Mouse (Mus musculus): Measurements from ENCODE around the gene Tmc4. TPM values are rescaled to one million over a fixed set of nuclear protein-coding genes. Genes with fewer than 3 reads are reported as not detected.
"Not testable (repeated sequence)": the region's sequence is repeated elsewhere in the genome, so short reads cannot be mapped to it uniquely, and the experiment has no call there.

Tmc4 gene
- polyA plus RNA-seq, 1 experiment: 229 TPM

DNA sequence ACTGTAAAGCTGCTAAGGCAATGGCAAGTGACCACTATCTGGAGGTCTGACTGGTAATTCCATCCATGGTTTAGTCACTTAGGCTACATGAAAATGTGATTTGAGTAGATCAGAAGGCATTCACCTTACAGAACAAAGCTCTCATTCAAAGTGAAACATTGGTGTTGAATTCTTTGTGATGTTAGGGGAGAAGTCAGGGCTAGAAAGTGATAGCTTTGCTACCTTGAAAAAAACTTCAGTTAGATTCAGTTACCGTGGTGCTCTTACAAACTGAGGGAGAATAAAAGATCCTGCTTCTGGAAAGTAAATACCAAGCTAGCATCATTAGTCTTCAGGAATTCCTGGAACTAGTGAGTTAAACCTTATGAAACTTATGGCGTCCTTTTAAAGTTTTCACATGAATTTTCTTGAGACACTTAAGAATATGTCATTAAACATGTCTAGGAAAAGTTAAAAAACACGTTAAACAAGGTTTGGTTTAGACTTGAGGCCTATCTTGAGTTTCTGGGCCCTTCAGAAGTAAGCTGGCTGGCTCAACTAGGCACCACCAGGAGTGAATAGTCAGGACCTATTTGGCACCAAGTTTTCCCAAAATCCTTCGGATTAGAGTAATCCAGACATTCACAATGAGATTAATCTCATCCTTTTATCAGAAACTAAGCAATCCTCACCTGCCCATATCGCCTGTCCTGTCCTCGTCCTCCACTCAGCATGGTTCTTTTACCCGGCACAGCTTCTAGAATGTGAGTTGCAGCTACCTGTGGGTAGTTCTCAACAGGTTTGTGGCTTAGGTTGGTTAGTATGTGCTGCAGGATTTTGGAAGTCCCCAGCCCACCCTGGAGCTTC is 30.4 kb upstream of the Tmc4 start:
- 59% methylated on average over 7 of the region's 7 CpGs for WGBS
- Histone ChIP-seq H3K36me3 (ENCODE audit: control insufficient read depth, insufficient read depth, low read length) (peaks cover 26% of the 10 kb centered on the region), H3K27me3 (ENCODE audit: control insufficient read depth, insufficient read depth, low read length) (no peaks in the 10 kb centered on the region), H3K4me1 (ENCODE audit: control insufficient read depth, insufficient read depth, insufficient read length, low read length) (peaks cover 7% of the 10 kb centered on the region; the same call in 1 of the 2 replicates), H3K27ac (ENCODE audit: insufficient read depth, low read depth, low read length) (no peak overlapping the region), H3K4me3 (ENCODE audit: low read depth, low read length) (no peak overlapping the region)
- TF ChIP-seq CTCF (IDR thresholded peaks at IDR 0.05; ENCODE audit: extremely low read depth, insufficient read length, insufficient replicate concordance, low read depth, low read length) (no peak), POLR2A (IDR thresholded peaks at IDR 0.05; ENCODE audit: low read depth, low read length) (no peak)

DNA sequence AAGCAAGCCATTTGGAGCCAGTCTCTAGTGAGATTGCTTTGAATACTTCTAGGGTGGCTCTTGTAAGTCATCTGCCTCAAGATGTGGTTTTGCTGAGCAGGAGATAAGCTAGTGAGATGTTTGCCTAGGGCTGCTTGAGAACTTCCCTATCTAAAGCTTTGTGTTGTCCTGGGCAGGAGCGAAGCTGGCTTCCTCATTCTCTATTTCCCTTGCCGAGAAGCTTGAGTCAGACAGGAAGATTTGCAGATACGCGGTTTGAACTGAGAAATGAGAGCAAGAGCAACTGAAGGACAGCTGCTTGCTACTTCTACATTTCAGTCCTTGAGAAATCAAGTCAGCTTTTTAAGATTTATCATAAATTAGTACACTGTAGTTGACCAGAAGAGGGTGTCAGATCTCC is 29.7 kb upstream of the Tmc4 start:
- WGBS: 37% methylated on average over 4 of the region's 4 CpGs
- TF ChIP-seq POLR2A (IDR thresholded peaks at IDR 0.05; ENCODE audit: low read depth, low read length): no peak
- TF ChIP-seq CTCF (IDR thresholded peaks at IDR 0.05; ENCODE audit: extremely low read depth, insufficient read length, insufficient replicate concordance, low read depth, low read length): no peak
- peaks cover 26% of the 10 kb centered on the region for H3K36me3 ChIP-seq (ENCODE audit: control insufficient read depth, insufficient read depth, low read length)
- no peaks in the 10 kb centered on the region for H3K27me3 ChIP-seq (ENCODE audit: control insufficient read depth, insufficient read depth, low read length)
- 0 out of 2 replicates have a peak overlapping the region, but pooled peaks have one; percentile 0 for H3K27ac ChIP-seq (ENCODE audit: insufficient read depth, low read depth, low read length)
- H3K4me1 ChIP-seq (ENCODE audit: control insufficient read depth, insufficient read depth, insufficient read length, low read length): peaks cover 7% of the 10 kb centered on the region; the same call in 1 of the 2 replicates
- H3K4me3 ChIP-seq (ENCODE audit: low read depth, low read length): no peak overlapping the region

DNA sequence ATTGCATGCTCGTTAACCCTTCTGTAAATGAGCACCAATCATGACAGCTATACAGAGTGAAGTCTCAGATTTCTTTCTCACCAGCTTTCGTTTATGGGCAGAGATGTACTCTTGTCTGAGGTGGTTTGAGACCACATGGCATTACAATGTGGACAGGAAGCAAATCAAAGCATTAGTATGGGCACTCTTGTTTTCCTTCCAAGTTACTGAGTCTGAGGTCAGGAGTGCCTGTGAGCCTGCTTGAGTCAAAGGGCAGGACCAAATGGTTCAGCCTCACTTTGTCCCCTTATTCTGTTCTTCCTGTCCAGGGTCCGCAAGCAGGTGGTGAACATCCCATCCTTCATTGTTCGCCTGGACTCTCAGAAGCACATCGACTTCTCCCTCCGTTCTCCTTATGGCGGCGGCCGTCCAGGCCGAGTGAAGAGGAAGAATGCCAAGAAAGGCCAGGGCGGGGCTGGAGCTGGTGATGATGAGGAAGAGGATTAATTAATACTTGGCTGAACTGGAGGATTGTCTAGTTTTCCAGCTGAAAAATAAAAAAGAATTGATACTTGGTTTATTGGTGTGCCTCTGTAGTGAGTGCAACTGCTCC is 29.1 kb upstream of the Tmc4 start:
- Histone ChIP-seq H3K36me3 (ENCODE audit: control insufficient read depth, insufficient read depth, low read length) (peaks cover 26% of the 10 kb centered on the region), H3K27me3 (ENCODE audit: control insufficient read depth, insufficient read depth, low read length) (no peaks in the 10 kb centered on the region), H3K4me3 (ENCODE audit: low read depth, low read length) (peak overlapping the region; percentile 17; the same call in 1 of the 2 replicates), H3K4me1 (ENCODE audit: control insufficient read depth, insufficient read depth, insufficient read length, low read length) (peaks cover 7% of the 10 kb centered on the region; the same call in 1 of the 2 replicates), H3K27ac (ENCODE audit: insufficient read depth, low read depth, low read length) (0 out of 2 replicates have a peak overlapping the region, but pooled peaks have one; percentile 0)
- WGBS: 18% methylated on average over 11 of the region's 11 CpGs
- TF ChIP-seq CTCF (IDR thresholded peaks at IDR 0.05; ENCODE audit: extremely low read depth, insufficient read length, insufficient replicate concordance, low read depth, low read length) (no peak), POLR2A (IDR thresholded peaks at IDR 0.05; ENCODE audit: low read depth, low read length) (no peak)

DNA sequence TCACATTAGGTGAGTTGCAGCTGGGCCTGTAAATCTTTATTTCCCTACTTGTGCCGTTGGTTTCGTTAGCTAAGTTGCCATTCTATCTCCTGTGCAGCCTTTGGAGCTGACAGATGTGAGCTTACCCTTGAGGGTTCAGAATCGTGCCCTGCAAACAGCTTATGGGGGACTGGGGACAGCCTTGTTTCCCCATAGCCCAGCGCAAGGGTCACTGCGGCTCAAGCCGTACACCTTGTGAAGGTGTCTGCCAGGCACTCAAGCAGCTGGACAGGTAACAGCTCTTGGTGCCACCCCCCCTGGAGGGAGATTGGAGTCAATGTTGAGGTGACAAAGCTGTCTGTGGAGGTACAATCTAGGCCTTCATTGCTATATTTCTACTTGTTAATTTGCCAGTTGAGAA is 28.6 kb upstream of the Tmc4 start:
- Histone ChIP-seq H3K36me3 (ENCODE audit: control insufficient read depth, insufficient read depth, low read length) (peaks cover 26% of the 10 kb centered on the region), H3K4me3 (ENCODE audit: low read depth, low read length) (peak overlapping the region; percentile 43), H3K4me1 (ENCODE audit: control insufficient read depth, insufficient read depth, insufficient read length, low read length) (peaks cover 7% of the 10 kb centered on the region; the same call in 1 of the 2 replicates), H3K27ac (ENCODE audit: insufficient read depth, low read depth, low read length) (no peak overlapping the region), H3K27me3 (ENCODE audit: control insufficient read depth, insufficient read depth, low read length) (no peaks in the 10 kb centered on the region)
- 10% methylated on average over 6 of the region's 6 CpGs for WGBS
- TF ChIP-seq CTCF (IDR thresholded peaks at IDR 0.05; ENCODE audit: extremely low read depth, insufficient read length, insufficient replicate concordance, low read depth, low read length): no peak
- no peak for TF ChIP-seq POLR2A (IDR thresholded peaks at IDR 0.05; ENCODE audit: low read depth, low read length)

DNA sequence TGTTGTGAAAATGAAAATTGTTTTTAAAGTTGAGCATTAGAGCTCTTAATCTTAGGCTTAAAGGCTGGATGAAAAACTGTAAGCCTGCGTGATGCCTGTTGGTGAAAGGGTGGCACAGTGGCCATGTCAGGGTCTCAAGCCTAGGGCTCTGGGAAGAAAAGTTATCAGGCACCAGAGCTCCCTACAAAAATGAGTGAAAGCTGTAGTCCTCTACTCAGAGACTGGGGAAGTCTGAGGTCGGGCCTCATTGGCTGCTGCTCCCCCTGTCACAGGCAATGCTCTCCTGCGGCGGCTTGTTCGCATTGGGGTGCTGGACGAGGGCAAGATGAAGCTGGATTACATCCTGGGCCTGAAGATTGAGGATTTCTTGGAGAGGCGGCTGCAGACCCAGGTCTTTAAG is 28.1 kb upstream of the Tmc4 start:
- Histone ChIP-seq H3K4me3 (ENCODE audit: low read depth, low read length) (peak overlapping the region; percentile 43), H3K27ac (ENCODE audit: insufficient read depth, low read depth, low read length) (0 out of 2 replicates have a peak overlapping the region, but pooled peaks have one; percentile 2), H3K36me3 (ENCODE audit: control insufficient read depth, insufficient read depth, low read length) (peaks cover 26% of the 10 kb centered on the region)
- H3K4me1 ChIP-seq (ENCODE audit: control insufficient read depth, insufficient read depth, insufficient read length, low read length); H3K27me3 ChIP-seq (ENCODE audit: control insufficient read depth, insufficient read depth, low read length): not testable (repeated sequence)
- 8% methylated on average over 7 of the region's 7 CpGs for WGBS

DNA sequence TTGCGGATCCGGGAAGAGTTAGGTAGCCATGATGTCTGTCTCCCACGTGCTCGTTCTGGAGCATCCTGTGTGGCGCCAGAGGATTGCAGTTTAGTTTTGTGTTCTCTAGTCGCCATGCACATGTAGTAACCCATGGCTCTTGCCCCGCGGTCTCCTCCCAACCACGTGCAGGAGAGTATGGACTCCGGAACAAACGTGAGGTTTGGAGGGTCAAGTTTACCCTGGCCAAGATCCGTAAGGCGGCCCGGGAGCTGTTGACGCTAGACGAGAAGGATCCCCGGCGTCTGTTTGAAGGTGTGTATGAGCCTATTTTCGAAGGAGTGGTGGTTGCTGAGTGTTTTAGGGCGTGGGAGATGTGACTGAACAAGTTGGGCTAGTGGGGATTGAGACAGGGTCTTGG is 27.1 kb upstream of the Tmc4 start:
- H3K36me3 ChIP-seq (ENCODE audit: control insufficient read depth, insufficient read depth, low read length): peaks cover 26% of the 10 kb centered on the region
- H3K27me3 ChIP-seq (ENCODE audit: control insufficient read depth, insufficient read depth, low read length): no peaks in the 10 kb centered on the region
- WGBS: under 1% methylated on average over 20 of the region's 20 CpGs
- H3K27ac ChIP-seq (ENCODE audit: insufficient read depth, low read depth, low read length): peak overlapping the region; percentile 86
- H3K4me3 ChIP-seq (ENCODE audit: low read depth, low read length): peak overlapping the region; percentile 76
- peaks cover 7% of the 10 kb centered on the region; the same call in 1 of the 2 replicates for H3K4me1 ChIP-seq (ENCODE audit: control insufficient read depth, insufficient read depth, insufficient read length, low read length)
- TF ChIP-seq POLR2A (IDR thresholded peaks at IDR 0.05; ENCODE audit: low read depth, low read length) (no peak), CTCF (IDR thresholded peaks at IDR 0.05; ENCODE audit: extremely low read depth, insufficient read length, insufficient replicate concordance, low read depth, low read length) (no peak)

DNA sequence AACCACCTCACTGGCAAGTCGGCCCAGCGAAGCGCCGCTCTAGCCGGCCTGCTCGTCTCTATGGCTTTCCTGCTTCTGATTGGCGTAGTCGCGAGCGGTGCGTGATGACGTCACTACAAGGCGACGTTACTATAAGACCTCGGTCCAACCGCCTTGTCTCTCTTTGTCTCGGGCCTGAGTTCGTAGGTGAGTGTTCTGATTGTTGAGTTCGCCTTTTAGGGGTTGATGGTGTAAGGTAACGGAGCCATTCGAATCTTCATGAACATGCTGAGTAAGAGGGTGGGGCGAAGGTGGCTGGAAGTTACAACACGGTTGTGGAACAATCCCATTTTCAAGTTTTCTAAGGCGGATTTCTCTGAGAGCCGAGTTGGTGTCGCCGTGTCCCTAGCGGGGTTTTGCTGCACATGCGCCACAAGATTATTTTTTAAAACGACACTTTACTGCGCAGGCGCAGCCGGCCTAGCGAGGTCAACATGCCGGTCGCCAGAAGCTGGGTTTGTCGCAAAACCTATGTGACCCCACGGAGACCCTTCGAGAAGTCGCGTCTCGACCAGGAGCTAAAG is 26.6 kb upstream of the Tmc4 start, which contains the start of gene Rps9:
Rps9 (plus strand) TSS at position 115 of the 563 bp plus-strand sequence.
- TF ChIP-seq CTCF (IDR thresholded peaks at IDR 0.05; ENCODE audit: extremely low read depth, insufficient read length, insufficient replicate concordance, low read depth, low read length) (peak; percentile 37; the same call in 1 of the 2 replicates), POLR2A (IDR thresholded peaks at IDR 0.05; ENCODE audit: low read depth, low read length) (peak; percentile 89)
- peaks cover 7% of the 10 kb centered on the region; the same call in 1 of the 2 replicates for H3K4me1 ChIP-seq (ENCODE audit: control insufficient read depth, insufficient read depth, insufficient read length, low read length)
- under 1% methylated on average over 42 of the region's 42 CpGs for WGBS
- H3K27me3 ChIP-seq (ENCODE audit: control insufficient read depth, insufficient read depth, low read length): no peaks in the 10 kb centered on the region
- H3K36me3 ChIP-seq (ENCODE audit: control insufficient read depth, insufficient read depth, low read length): peaks cover 26% of the 10 kb centered on the region
- peak within 1 kb of the TSS; percentile 86 for H3K27ac ChIP-seq (ENCODE audit: insufficient read depth, low read depth, low read length)
- peak within 1 kb of the TSS; percentile 76 for H3K4me3 ChIP-seq (ENCODE audit: low read depth, low read length)

All from small intestine, adult 2 months (tissue).